Mouse (Mus musculus) forebrain, embryonic 11.5 days (tissue): ENCODE measurements around the gene Phldb2. TPM values are rescaled to one million over a fixed set of nuclear protein-coding genes. Genes with fewer than 3 reads are reported as not detected.

Experiments used
- ATAC-seq: fragments of 200-750 bp; cut with Nextera tagmentation; replicated peaks from 2 replicates; pipeline ENCODE4 v1.8.0; 2017; ENCODE audit warnings: moderate TSS enrichment; ENCODE audit not compliant: low FRiP score
- DNase-seq: peaks from one replicate; pipeline ENCODE4 v3.0.0-alpha.2; 2017; ENCODE audit warnings: low spot score
- H3K27ac ChIP-seq: fragments of 300-500 bp; sonication (generic); 2 replicates; pipeline ENCODE4 v1.5.1; 2014; ENCODE audit warnings: low read depth, low read length
- H3K27me3 ChIP-seq: fragments of 300-500 bp; sonication (generic); 2 replicates; pipeline ENCODE4 v1.6.1; 2014; ENCODE audit warnings: mild to moderate bottlenecking, low read length, mixed read lengths; ENCODE audit not compliant: control insufficient read depth, insufficient read depth
- H3K36me3 ChIP-seq: fragments of 300-500 bp; sonication (generic); 2 replicates; pipeline ENCODE4 v1.6.1; 2014; ENCODE audit warnings: mild to moderate bottlenecking, low read length, moderate library complexity, mixed read lengths; ENCODE audit not compliant: control insufficient read depth, insufficient read depth
- H3K4me1 ChIP-seq: fragments of 300-500 bp; sonication (generic); replicated peaks from 2 replicates; pipeline ENCODE4 v1.6.1; 2014; ENCODE audit warnings: low read length, mixed read lengths; ENCODE audit not compliant: control insufficient read depth, insufficient read depth
- H3K4me2 ChIP-seq: fragments of 300-500 bp; sonication (generic); 2 replicates; pipeline ENCODE4 v1.6.1; 2014; ENCODE audit warnings: low read depth, mild to moderate bottlenecking, low read length, moderate library complexity, mixed read lengths; ENCODE audit not compliant: severe bottlenecking
- H3K4me3 ChIP-seq: fragments of 300-500 bp; sonication (generic); 2 replicates; pipeline ENCODE4 v1.5.1; 2014; ENCODE audit warnings: low read depth, low read length
- H3K9ac ChIP-seq: fragments of 300-500 bp; sonication (generic); 2 replicates; pipeline ENCODE4 v1.6.1; 2014; ENCODE audit warnings: low read length
- H3K9me3 ChIP-seq: fragments of 300-500 bp; sonication (generic); 2 replicates; pipeline ENCODE4 v1.6.1; 2016; ENCODE audit warnings: low read length, mixed read lengths; ENCODE audit not compliant: control insufficient read depth
- WGBS: fragments of 180-500 bp; shearing (Covaris S2); extraction: QIAGEN DNeasy Blood & Tissue Kit; methylation state at CpG from one replicate; pipeline ENCODE4 v1.1.7; 2014; 5-methylcytosine and 5-hydroxymethylcytosine counted together
- polyA plus RNA-seq: library from polyadenylated mRNA; unstranded; fragments of >200 nt; fragmentation: Nextera tagmentation; extraction: Ambion mirVana; gene quantifications from 2 replicates; pipeline ENCODE4 v1.2.1, GENCODE M21; 2014

Gene Phldb2
- polyA plus RNA-seq, 1 experiment from 2014 or later: 31.5 TPM

DNA sequence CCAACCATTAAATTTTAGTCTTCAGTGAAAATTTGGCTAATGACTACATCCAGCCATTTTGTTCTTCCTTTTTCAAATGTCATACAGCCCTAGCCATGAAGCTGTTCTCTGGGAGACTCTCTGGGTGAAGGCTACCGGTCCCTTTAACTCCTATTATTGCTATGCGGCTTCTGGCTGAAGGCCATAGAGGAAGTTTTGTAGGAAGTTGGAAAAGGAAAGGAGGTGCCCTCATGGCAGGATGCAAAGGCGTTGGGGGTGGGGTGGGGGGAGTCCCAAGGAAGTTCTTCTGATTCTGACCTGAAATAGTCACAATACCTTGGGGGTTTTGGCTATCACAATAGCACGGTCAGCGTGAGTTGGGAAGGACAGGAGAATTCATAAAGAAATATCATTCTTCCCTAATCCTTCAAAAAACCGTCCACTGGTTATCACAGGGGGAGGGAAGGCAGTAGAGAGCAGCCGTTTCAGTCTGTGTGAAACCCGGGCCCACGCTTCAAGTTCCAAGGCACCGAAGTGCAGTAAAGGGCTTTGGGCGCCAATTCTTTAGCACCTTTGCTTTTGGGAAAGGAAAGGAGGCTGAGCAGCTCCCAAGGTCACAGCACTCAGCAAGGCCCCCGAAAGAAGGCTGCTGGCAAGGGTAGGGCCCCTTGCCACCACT is 195.8 kb downstream of the Phldb2 start:
- no peaks in the 10 kb centered on the region for H3K4me1 ChIP-seq
- DNase-seq (no peak), ATAC-seq (no peak)
- H3K9me3 ChIP-seq: no peaks in the 10 kb centered on the region
- H3K36me3 ChIP-seq: no peaks in the 10 kb centered on the region; the same call in 1 of the 2 replicates
- no peak overlapping the region for H3K9ac ChIP-seq
- no peak overlapping the region for H3K27ac ChIP-seq
- H3K27me3 ChIP-seq: no peaks in the 10 kb centered on the region
- no peak overlapping the region for H3K4me3 ChIP-seq
- no peak overlapping the region for H3K4me2 ChIP-seq
- 87% methylated on average over 12 of the region's 12 CpGs for WGBS

DNA sequence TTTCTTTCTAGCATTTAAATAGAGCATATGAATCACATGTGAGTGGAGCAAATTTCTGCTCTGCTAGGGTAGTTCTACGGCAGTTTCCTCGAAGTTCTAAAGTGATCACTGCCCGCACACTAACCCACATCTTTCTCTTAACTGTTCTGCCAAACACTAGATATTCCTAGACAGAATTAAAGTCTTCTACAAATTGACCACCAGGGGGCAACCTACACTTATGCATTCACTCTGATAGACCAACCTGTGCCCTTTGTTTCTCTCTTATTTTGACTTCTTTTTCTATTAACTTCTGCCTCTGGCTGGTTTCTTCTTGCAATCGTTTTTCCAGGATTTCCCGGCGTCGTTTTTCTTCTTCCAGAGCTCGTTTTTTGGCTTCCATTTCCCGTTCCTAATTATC is 196.5 kb downstream of the Phldb2 start:
- H3K9me3 ChIP-seq: no peaks in the 10 kb centered on the region
- no peaks in the 10 kb centered on the region; the same call in 1 of the 2 replicates for H3K36me3 ChIP-seq
- no peak overlapping the region for H3K27ac ChIP-seq
- ATAC-seq (peak; percentile 66; the same call in 1 of the 2 replicates), DNase-seq (no peak)
- 47% methylated on average over 9 of the region's 9 CpGs for WGBS
- H3K4me3 ChIP-seq: no peak overlapping the region
- H3K9ac ChIP-seq: no peak overlapping the region
- no peaks in the 10 kb centered on the region for H3K4me1 ChIP-seq
- no peak overlapping the region for H3K4me2 ChIP-seq
- no peaks in the 10 kb centered on the region for H3K27me3 ChIP-seq

- no peak overlapping the region for H3K27ac ChIP-seq
- 0 out of 2 replicates have a peak, but pooled peaks cover 5% of the 10 kb centered on the region for H3K4me1 ChIP-seq
- no peaks in the 10 kb centered on the region for H3K36me3 ChIP-seq
- H3K4me2 ChIP-seq: peak overlapping the region; percentile 59; the same call in 1 of the 2 replicates
- ATAC-seq (no peak), DNase-seq (no peak)
- 67% methylated on average over 4 of the region's 4 CpGs for WGBS
- no peaks in the 10 kb centered on the region for H3K9me3 ChIP-seq
- H3K27me3 ChIP-seq: no peaks in the 10 kb centered on the region
- no peak overlapping the region for H3K4me3 ChIP-seq
- no peak overlapping the region for H3K9ac ChIP-seq
Measured at GRCm38 (mm10) chr16:45743591-45744144, 209.7 kb downstream of the Phldb2 start.

GRCm38 (mm10) chr16:45742615-45743476 is 210.6 kb downstream of the Phldb2 start, which contains the start of gene Abhd10:
Abhd10 (minus strand) TSS chr16:45742955.
- ATAC-seq (peak; percentile 98), DNase-seq (peak; percentile 99)
- H3K4me3 ChIP-seq: peak within 1 kb of the TSS; percentile 61
- H3K27ac ChIP-seq: peak within 1 kb of the TSS; percentile 76
- H3K9ac ChIP-seq: peak within 1 kb of the TSS; percentile 89
- peak within 1 kb of the TSS; percentile 59 for H3K4me2 ChIP-seq
- no peaks in the 10 kb centered on the region for H3K9me3 ChIP-seq
- 1% methylated on average over 51 of the region's 51 CpGs for WGBS
- H3K36me3 ChIP-seq: no peaks in the 10 kb centered on the region
- no peaks in the 10 kb centered on the region for H3K27me3 ChIP-seq
- H3K4me1 ChIP-seq: 0 out of 2 replicates have a peak, but pooled peaks cover 5% of the 10 kb centered on the region

GRCm38 (mm10) chr16:45737880-45738279 is 215.5 kb downstream of the Phldb2 start:
- Histone ChIP-seq H3K36me3 (peaks cover 3% of the 10 kb centered on the region; the same call in 1 of the 2 replicates), H3K9me3 (no peaks in the 10 kb centered on the region), H3K4me1 (0 out of 2 replicates have a peak, but pooled peaks cover 3% of the 10 kb centered on the region), H3K9ac (no peak overlapping the region), H3K27me3 (no peaks in the 10 kb centered on the region), H3K27ac (no peak overlapping the region), H3K4me2 (no peak overlapping the region), H3K4me3 (no peak overlapping the region)
- DNase-seq: no peak
- ATAC-seq: no peak
- WGBS: 92% methylated on average over 8 of the region's 8 CpGs

- no peak for DNase-seq
- 95% methylated on average over 3 of the region's 3 CpGs for WGBS
- H3K27ac ChIP-seq: no peak overlapping the region
- no peak overlapping the region for H3K4me3 ChIP-seq
- no peaks in the 10 kb centered on the region for H3K9me3 ChIP-seq
- 0 out of 2 replicates have a peak, but pooled peaks cover 3% of the 10 kb centered on the region for H3K4me1 ChIP-seq
- H3K4me2 ChIP-seq: no peak overlapping the region
- no peak overlapping the region for H3K9ac ChIP-seq
- peaks cover 3% of the 10 kb centered on the region; the same call in 1 of the 2 replicates for H3K36me3 ChIP-seq
- no peak for ATAC-seq
- H3K27me3 ChIP-seq: no peaks in the 10 kb centered on the region
Measured at GRCm38 (mm10) chr16:45736724-45737123, 216.7 kb downstream of the Phldb2 start.

- no peak overlapping the region for H3K9ac ChIP-seq
- no peak overlapping the region for H3K4me3 ChIP-seq
- no peak overlapping the region for H3K27ac ChIP-seq
- no peaks in the 10 kb centered on the region for H3K9me3 ChIP-seq
- WGBS: 87% methylated on average over 5 of the region's 5 CpGs
- no peak for ATAC-seq
- DNase-seq: no peak
- H3K4me2 ChIP-seq: no peak overlapping the region
- H3K27me3 ChIP-seq: no peaks in the 10 kb centered on the region
- H3K36me3 ChIP-seq: no peaks in the 10 kb centered on the region; the same call in 1 of the 2 replicates
- H3K4me1 ChIP-seq: peaks cover 6% of the 10 kb centered on the region; the same call in 1 of the 2 replicates
Measured at GRCm38 (mm10) chr16:45729163-45729562, 224.2 kb downstream of the Phldb2 start.

DNA sequence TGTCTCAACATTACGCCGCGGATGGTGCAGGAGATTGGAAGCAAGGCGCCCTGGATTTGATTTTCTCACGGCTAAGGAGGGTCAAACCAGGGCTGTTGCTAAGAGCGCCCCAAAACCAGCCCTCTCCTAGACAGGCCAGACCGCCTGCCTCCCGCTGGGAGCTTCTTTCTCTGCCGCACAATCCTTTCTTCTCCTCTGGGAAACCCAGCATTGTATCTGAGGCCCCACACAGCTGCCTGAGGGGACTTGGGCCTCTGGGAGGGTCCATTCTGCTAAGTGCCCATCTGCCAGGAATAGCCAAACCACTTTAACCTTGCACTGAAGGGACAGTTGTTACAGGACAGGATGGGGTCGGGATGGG is 228.7 kb downstream of the Phldb2 start:
- peak overlapping the region; percentile 96 for H3K27ac ChIP-seq
- peak overlapping the region; percentile 67 for H3K4me3 ChIP-seq
- H3K4me2 ChIP-seq: peak overlapping the region; percentile 76
- H3K27me3 ChIP-seq: no peaks in the 10 kb centered on the region
- ATAC-seq: peak; percentile 89
- WGBS: 0% methylated on average over 10 of the region's 10 CpGs
- H3K4me1 ChIP-seq: peaks cover 11% of the 10 kb centered on the region
- H3K36me3 ChIP-seq: no peaks in the 10 kb centered on the region; the same call in 1 of the 2 replicates
- H3K9ac ChIP-seq: peak overlapping the region; percentile 92
- DNase-seq: peak; percentile 85
- H3K9me3 ChIP-seq: no peaks in the 10 kb centered on the region
